In genomic region chr2:93075738-93076577, GRCm38 (mm10) we compare ENCODE assay signal across 9 mouse cellular contexts. TPM values are rescaled to one million over a fixed set of nuclear protein-coding genes. Genes with fewer than 3 reads are reported as not detected.
DNase-seq lines count a peak whose midpoint lies in the region; ATAC-seq and TF ChIP-seq lines count a peak whose summit lies in the region.
"Had no signal": no experiment of that assay in that cellular context is flagged by ENCODE, and none has a peak within 500 bp of the region (broad histone marks: within the 10 kb centered on the region; RNA-seq: fewer than 3 reads in every experiment).

No protein-coding gene starts in this region.

- no peaks in the 10 kb centered on the region for H3K36me3 ChIP-seq in hindbrain, embryonic 16.5 days (ENCODE audit: control insufficient read depth, insufficient read depth, low read length)
- no peaks in the 10 kb centered on the region for H3K36me3 ChIP-seq in midbrain, postnatal 0 days (ENCODE audit: insufficient read depth, low read length)
- H3K36me3 ChIP-seq: lung, embryonic 15.5 days had no signal

- peak; percentile 85 for TF ChIP-seq CTCF in midbrain, postnatal 0 days (IDR thresholded peaks at IDR 0.05)

- intact Hi-C loops in left cerebral cortex, postnatal 36 days (cut with DNase I) = no loop called here

- 39% methylated on average over 15 of the region's 15 CpGs for WGBS in hindbrain, embryonic 16.5 days
- 43% methylated on average over 15 of the region's 15 CpGs for WGBS in midbrain, postnatal 0 days

- no peak overlapping the region for H3K4me2 ChIP-seq in hindbrain, embryonic 16.5 days (ENCODE audit: low read length)
- H3K4me2 ChIP-seq in midbrain, postnatal 0 days (ENCODE audit: low read depth, low read length, poor library complexity, severe bottlenecking) = no peak overlapping the region
- H3K4me2 ChIP-seq: lung, embryonic 15.5 days had no signal

- H3K9me3 ChIP-seq in hindbrain, embryonic 16.5 days (ENCODE audit: control insufficient read depth, low read length) = no peaks in the 10 kb centered on the region
- H3K9me3 ChIP-seq in midbrain, postnatal 0 days (ENCODE audit: low read length) = no peaks in the 10 kb centered on the region
- H3K9me3 ChIP-seq: lung, embryonic 15.5 days had no signal

- H3K27me3 ChIP-seq in hindbrain, embryonic 16.5 days (replicated peaks; ENCODE audit: control insufficient read depth, insufficient read depth, low read length) = no peaks in the 10 kb centered on the region
- H3K27me3 ChIP-seq in midbrain, postnatal 0 days (ENCODE audit: insufficient read depth, low read length) = no peaks in the 10 kb centered on the region

- H3K9ac ChIP-seq in hindbrain, embryonic 16.5 days (ENCODE audit: low read depth, low read length) = no peak overlapping the region
- H3K9ac ChIP-seq in midbrain, postnatal 0 days (replicated peaks; ENCODE audit: low read length, poor library complexity, severe bottlenecking) = no peak overlapping the region
- H3K9ac ChIP-seq: lung, embryonic 15.5 days had no signal

- H3K4me3 ChIP-seq in hindbrain, embryonic 16.5 days (ENCODE audit: low read length) = no peak overlapping the region
- no peak overlapping the region for H3K4me3 ChIP-seq in midbrain, postnatal 0 days (ENCODE audit: low read depth, low read length)
- H3K4me3 ChIP-seq: lung, embryonic 15.5 days had no signal

- ATAC-seq in erythroid progenitor cell, adult 5-6 weeks (replicated peaks; ENCODE audit: low FRiP score, poor library complexity, severe bottlenecking) = peak; percentile 44; the same call in 1 of the 2 replicates
- ATAC-seq in hindbrain, embryonic 16.5 days = peak; percentile 19; the same call in 1 of the 2 replicates
- ATAC-seq in midbrain, postnatal 0 days (ENCODE audit: low FRiP score) = no peak

- peak; percentile 69 to 83 for DNase-seq in adrenal gland, adult (ENCODE audit: inconsistent age in 2 of 2, low spot score in 1 of 2)
- DNase-seq in adrenal gland, adult 8-10 months = no peak
- peak; percentile 26 for DNase-seq in c-Kit-negative CD71-positive TER-119-positive erythroid progenitor cells, embryonic 14.5 days (ENCODE audit: low read depth, low spot score)
- peak; percentile 48 to 58 for DNase-seq in left cerebral cortex, postnatal 36 days (ENCODE audit: low spot score in 2 of 2)
- peak; percentile 78 for DNase-seq in midbrain, postnatal 0 days (ENCODE audit: low spot score)
- peak; percentile 38 to 70 for DNase-seq in spleen, postnatal 14 days (ENCODE audit: low spot score in 2 of 2)

- H3K4me1 ChIP-seq in hindbrain, embryonic 16.5 days (ENCODE audit: control insufficient read depth, insufficient read depth, low read depth, low read length) = peaks cover 3% of the 10 kb centered on the region; the same call in 1 of the 2 replicates
- no peaks in the 10 kb centered on the region for H3K4me1 ChIP-seq in midbrain, postnatal 0 days (ENCODE audit: insufficient read depth, low read length)

- H3K27ac ChIP-seq in hindbrain, embryonic 16.5 days (ENCODE audit: low read depth, low read length) = no peak overlapping the region
- H3K27ac ChIP-seq in midbrain, postnatal 0 days (ENCODE audit: low read depth, low read length) = no peak overlapping the region
- H3K27ac ChIP-seq: lung, embryonic 15.5 days had no signal

RNA-seq across cellular contexts. Expression of gene Prdm11, which starts 30.0 kb away (rescaled TPM):
- 10 to 100 TPM; 49.7 to 97.8 (median 69.9) TPM for total RNA-seq in adrenal gland, adult 8-10 months (2022)
- 0.84 and 2.2 TPM in 2 replicates for total RNA-seq in erythroid progenitor cell, adult 5-6 weeks (2015; ENCODE audit: low replicate concordance)
- 0.26 and 7.7 TPM in 2 replicates for total RNA-seq in erythroid progenitor cell, adult 5-6 weeks (2017; ENCODE audit: low replicate concordance)
- 1.9 and 2.3 TPM in 2 replicates for polyA plus RNA-seq in hindbrain, embryonic 16.5 days (2015; fragmentation: Nextera tagmentation; extraction: Ambion mirVana)
- total RNA-seq in left cerebral cortex, postnatal 36 days (2021) = 10 to 100 TPM; 21.0 to 25.1 TPM
- 12.2 and 14.2 TPM in 2 replicates for total RNA-seq in midbrain, postnatal 0 days (2014; rRNA removed)
- 2.1 and 2.6 TPM in 2 replicates for polyA plus RNA-seq in midbrain, postnatal 0 days (2015; fragmentation: Nextera tagmentation; extraction: Ambion mirVana)
